Mouse (Mus musculus): ENCODE data around the gene Gm5475.

Gm5475 gene

DNA sequence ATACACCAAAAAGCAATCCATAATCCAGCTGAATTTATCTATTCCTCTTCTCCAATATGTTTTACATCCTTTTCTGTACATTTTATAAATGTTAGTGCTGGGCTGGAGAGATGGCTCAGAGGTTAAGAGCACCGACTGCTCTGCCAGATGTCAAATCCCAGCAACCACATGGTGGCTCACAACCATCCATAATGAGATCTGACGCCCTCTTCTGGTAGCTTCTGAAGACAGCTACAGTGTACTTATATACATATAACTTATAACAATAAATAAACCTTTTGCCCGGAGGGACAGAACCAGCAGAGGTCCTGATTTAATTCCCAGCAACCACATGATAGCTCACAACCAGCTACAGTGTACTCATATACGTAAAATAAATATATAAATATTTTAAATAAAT, 26.6 kb downstream of the Gm5475 start:
- DNase-seq (ENCODE audit: low read depth, low spot score) = no peak

- DNase-seq (ENCODE audit: low read depth, low spot score) = no peak
Measured at GRCm38 (mm10) chr15:100449495-100449894, 27.5 kb downstream of the Gm5475 start.

- no peak for DNase-seq (ENCODE audit: low read depth, low spot score)
Measured at GRCm38 (mm10) chr15:100451245-100451644, 29.3 kb downstream of the Gm5475 start.

- no peak for DNase-seq (ENCODE audit: low read depth, low spot score)
Measured at GRCm38 (mm10) chr15:100452486-100452885, 30.5 kb downstream of the Gm5475 start.

GRCm38 (mm10) chr15:100456356-100456991, 34.5 kb downstream of the Gm5475 start:
- no peak for DNase-seq (ENCODE audit: low read depth, low spot score)

DNA sequence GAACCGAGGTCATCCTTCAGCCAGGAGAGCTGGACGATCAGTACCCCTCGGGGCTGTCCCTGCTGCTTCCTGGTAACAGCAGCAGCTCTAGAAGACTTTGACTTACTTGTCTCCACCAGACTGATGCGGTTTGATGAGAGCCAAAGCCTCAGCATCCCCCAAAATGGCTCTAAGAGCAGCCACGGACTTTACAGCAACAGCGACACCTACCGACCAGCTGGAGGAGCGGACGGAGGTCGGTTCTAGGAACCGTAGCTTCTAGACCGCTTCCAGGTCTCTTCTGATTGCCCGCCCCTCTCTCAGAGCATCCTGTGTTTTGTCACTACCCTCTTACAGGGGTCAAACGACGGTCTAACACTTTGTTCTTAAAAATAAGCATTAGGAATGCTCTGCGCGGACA, 35.4 kb downstream of the Gm5475 start:
- peak; percentile 88 for DNase-seq (ENCODE audit: low read depth, low spot score)

- DNase-seq (ENCODE audit: low read depth, low spot score) = peak; percentile 73
Measured at GRCm38 (mm10) chr15:100458055-100458454, 36.1 kb downstream of the Gm5475 start.

DNA sequence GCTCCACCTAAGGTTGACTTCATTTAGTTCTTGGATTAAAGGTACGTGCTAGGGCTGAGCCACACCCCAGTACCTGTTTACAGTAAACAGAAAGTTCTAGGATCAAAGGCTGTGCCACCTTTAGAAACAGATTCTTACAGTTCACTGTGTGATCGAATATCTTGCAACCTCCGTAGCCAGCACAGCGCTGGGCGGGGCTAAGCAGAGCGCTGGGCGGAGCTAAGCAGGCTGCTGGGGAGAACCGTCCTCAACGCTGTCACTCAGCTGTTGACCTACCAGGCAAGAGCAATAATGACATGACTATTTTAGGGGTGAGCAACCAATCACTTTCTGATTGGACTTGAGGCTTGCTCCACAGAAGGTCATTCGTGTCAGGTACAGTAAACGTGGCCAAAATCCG, 39.0 kb downstream of the Gm5475 start:
- DNase-seq (ENCODE audit: low read depth, low spot score) = no peak

DNA sequence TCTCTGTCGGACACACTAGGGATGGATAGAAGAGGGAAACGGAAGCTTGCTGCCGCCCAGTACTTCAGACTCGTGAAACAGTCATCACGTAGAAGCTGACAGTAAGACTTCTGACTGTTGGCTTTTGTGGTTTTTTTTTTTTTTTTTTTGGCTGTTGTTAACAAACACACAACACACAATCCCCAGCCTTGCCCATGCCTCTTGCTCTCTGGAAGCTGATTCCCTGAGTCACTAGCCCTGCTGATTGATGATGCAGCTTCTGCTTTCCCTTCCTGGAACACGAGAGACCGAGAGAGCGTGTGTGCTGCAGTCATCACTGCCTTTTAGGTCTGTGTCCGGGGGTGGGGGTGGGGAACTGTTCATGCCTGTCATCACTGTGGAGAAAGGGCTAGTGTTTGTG, 39.7 kb downstream of the Gm5475 start:
- no peak for DNase-seq (ENCODE audit: low read depth, low spot score)

GRCm38 (mm10) chr15:100462086-100462485, 40.1 kb downstream of the Gm5475 start:
- DNase-seq (ENCODE audit: low read depth, low spot score) = no peak

GRCm38 (mm10) chr15:100463712-100464111, 41.8 kb downstream of the Gm5475 start:
- DNase-seq (ENCODE audit: low read depth, low spot score) = peak; percentile 60

DNA sequence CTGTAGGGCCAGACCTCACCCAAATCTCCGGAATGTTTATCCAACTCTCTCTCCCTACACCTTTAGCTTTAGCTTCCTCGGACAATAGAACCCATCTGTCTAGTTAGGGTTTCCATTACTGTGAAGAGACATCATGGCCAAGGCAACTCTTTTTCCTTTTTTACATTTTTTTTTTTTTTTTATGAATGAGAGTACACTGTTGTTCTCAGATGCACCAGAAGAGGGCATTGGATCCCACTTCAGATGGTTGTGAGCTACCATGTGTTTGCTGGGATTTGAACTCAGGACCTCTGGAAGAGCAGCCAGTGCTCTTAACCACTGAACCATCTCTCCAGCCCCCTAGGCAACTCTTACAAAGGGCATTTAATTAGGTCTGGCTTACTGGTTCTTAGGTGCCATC, 43.5 kb downstream of the Gm5475 start:
- no peak for DNase-seq (ENCODE audit: low read depth, low spot score)

DNA sequence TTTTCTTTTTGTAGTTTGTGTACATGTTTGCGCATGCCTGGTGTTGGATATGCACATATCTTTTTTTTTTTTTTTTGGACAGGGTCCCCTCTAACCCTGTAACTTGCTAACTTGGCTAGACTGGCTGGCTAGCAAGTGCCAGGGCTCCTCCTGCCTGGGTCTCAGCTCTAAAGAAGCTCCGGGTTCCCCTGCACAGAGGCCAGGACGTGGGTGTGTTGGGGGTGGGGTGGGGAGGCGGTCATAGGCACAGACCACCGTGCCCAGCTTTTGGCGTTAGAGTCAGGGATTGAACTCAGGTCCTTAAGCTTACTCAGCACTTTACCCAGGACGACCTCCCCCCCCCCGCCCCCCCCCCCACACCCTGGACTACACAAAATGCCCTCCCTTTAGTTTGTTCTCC, 45.8 kb downstream of the Gm5475 start:
- no peak for DNase-seq (ENCODE audit: low read depth, low spot score)

- DNase-seq (ENCODE audit: low read depth, low spot score) = peak; percentile 85
Measured at GRCm38 (mm10) chr15:100468295-100469188, 46.6 kb downstream of the Gm5475 start, which contains the start of gene Letmd1. Letmd1 (plus strand) TSS chr15:100469023.

- no peak for DNase-seq (ENCODE audit: low read depth, low spot score)
Measured at GRCm38 (mm10) chr15:100469189-100469545, 47.2 kb downstream of the Gm5475 start.

DNA sequence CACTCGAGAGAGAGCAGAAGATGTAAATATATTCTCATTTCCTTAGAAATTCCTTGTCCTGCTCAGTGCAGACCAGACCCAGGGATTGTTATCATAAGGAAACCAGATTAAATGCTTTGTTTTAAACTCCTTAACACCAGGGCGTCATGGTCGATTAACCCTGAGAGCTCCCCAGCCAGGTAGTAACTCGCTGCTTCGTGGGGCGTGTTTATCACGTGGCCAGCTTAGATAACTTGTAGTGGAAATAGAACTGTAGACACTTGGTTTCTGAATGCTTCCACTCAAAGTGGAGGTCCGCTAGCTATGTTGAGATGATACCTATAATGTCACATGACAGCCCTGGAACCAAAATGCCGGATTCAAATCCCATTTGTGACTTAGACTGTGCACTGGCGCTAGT, 48.1 kb downstream of the Gm5475 start:
- DNase-seq (ENCODE audit: low read depth, low spot score) = no peak

- no peak for DNase-seq (ENCODE audit: low read depth, low spot score)
Measured at GRCm38 (mm10) chr15:100473926-100474503, 52.1 kb downstream of the Gm5475 start.

All from forelimb bud, embryonic 11.5 days (tissue).